Mouse (Mus musculus) intestine, postnatal 0 days (tissue): ENCODE measurements at regions not wholly inside any gene's neighbourhood (a gene's known extent, or its start where the extent isn't known, plus 50 kb on each side); places are given as distances from the start of the nearest gene placed in this dataset.

Experiments
- ATAC-seq: fragments of 200-750 bp; cut with Nextera tagmentation; 2 replicates; pipeline ENCODE4 v1.8.0; 2017; ENCODE audit warnings: mild to moderate bottlenecking, moderate TSS enrichment, moderate library complexity
- H3K27ac ChIP-seq: fragments of 300-500 bp; sonication (generic); 2 replicates; pipeline ENCODE4 v1.5.1; 2014; ENCODE audit warnings: mild to moderate bottlenecking, low read depth, low read length, moderate library complexity
- H3K27me3 ChIP-seq: fragments of 300-500 bp; sonication (generic); replicated peaks from 2 replicates; pipeline ENCODE4 v1.6.1; 2014; ENCODE audit warnings: low read length, mixed read lengths; ENCODE audit not compliant: control insufficient read depth, insufficient read depth
- H3K36me3 ChIP-seq: fragments of 300-500 bp; sonication (generic); 2 replicates; pipeline ENCODE4 v1.6.1; 2014; ENCODE audit warnings: mild to moderate bottlenecking, moderate library complexity; ENCODE audit not compliant: control insufficient read depth, insufficient read depth
- H3K4me1 ChIP-seq: fragments of 300-500 bp; sonication (generic); replicated peaks from 2 replicates; pipeline ENCODE4 v1.6.1; 2014; ENCODE audit warnings: antibody characterized with exemption, low read length, mixed read lengths; ENCODE audit not compliant: control insufficient read depth, insufficient read depth
- H3K4me2 ChIP-seq: fragments of 300-500 bp; sonication (generic); replicated peaks from 2 replicates; pipeline ENCODE4 v1.6.1; 2014; ENCODE audit warnings: low read depth, mild to moderate bottlenecking, moderate library complexity
- H3K4me3 ChIP-seq: fragments of 300-500 bp; sonication (generic); 2 replicates; pipeline ENCODE4 v1.5.1; 2014; ENCODE audit warnings: low read depth, low read length
- H3K9ac ChIP-seq: fragments of 300-500 bp; sonication (generic); 2 replicates; pipeline ENCODE4 v1.6.1; 2014; ENCODE audit warnings: mild to moderate bottlenecking, low read depth, low read length
- H3K9me3 ChIP-seq: fragments of 300-500 bp; sonication (generic); 2 replicates; pipeline ENCODE4 v1.6.1; 2016; ENCODE audit warnings: mixed run types; ENCODE audit not compliant: control insufficient read depth
- CTCF ChIP-seq: sonication (generic); IDR thresholded peaks from 2 replicates; pipeline ENCODE4 v1.5.1; 2016; ENCODE audit warnings: low read depth, mild to moderate bottlenecking, control low read depth, antibody characterized with exemption, moderate library complexity
- WGBS: fragments of 180-500 bp; shearing (Covaris S2); extraction: QIAGEN DNeasy Blood & Tissue Kit; methylation state at CpG from one replicate; pipeline ENCODE4 v1.1.7; 2014; 5-methylcytosine and 5-hydroxymethylcytosine counted together

GRCm38 (mm10) chr9:32998323-32998722 is 362.3 kb downstream of the Ets1 start:
- Histone ChIP-seq H3K4me2 (no peak overlapping the region), H3K9ac (no peak overlapping the region), H3K27ac (no peak overlapping the region), H3K4me1 (no peaks in the 10 kb centered on the region), H3K36me3 (no peaks in the 10 kb centered on the region), H3K9me3 (no peaks in the 10 kb centered on the region), H3K27me3 (no peaks in the 10 kb centered on the region), H3K4me3 (no peak overlapping the region)
- no peak for ATAC-seq
- 88% methylated on average over 1 of the region's 1 CpGs for WGBS
- no peak for TF ChIP-seq CTCF

GRCm38 (mm10) chr9:33000691-33001164 is 364.7 kb downstream of the Ets1 start:
- Histone ChIP-seq H3K4me3 (no peak overlapping the region), H3K9ac (no peak overlapping the region), H3K27ac (no peak overlapping the region), H3K4me2 (peak overlapping the region; percentile 7), H3K9me3 (no peaks in the 10 kb centered on the region), H3K4me1 (no peaks in the 10 kb centered on the region), H3K27me3 (no peaks in the 10 kb centered on the region), H3K36me3 (no peaks in the 10 kb centered on the region)
- 38% methylated on average over 7 of the region's 7 CpGs for WGBS
- TF ChIP-seq CTCF: no peak
- ATAC-seq: no peak

- 50% methylated on average over 9 of the region's 9 CpGs for WGBS
- no peak for ATAC-seq
- H3K4me3 ChIP-seq: no peak overlapping the region
Measured at GRCm38 (mm10) chr9:33001165-33001949, 365.3 kb downstream of the Ets1 start.

GRCm38 (mm10) chr9:33003880-33004279 is 367.9 kb downstream of the Ets1 start:
- TF ChIP-seq CTCF: no peak
- H3K4me2 ChIP-seq: no peak overlapping the region
- 88% methylated on average over 1 of the region's 1 CpGs for WGBS
- no peak overlapping the region for H3K27ac ChIP-seq
- no peaks in the 10 kb centered on the region for H3K36me3 ChIP-seq
- no peaks in the 10 kb centered on the region for H3K9me3 ChIP-seq
- H3K9ac ChIP-seq: no peak overlapping the region
- no peaks in the 10 kb centered on the region for H3K27me3 ChIP-seq
- H3K4me1 ChIP-seq: no peaks in the 10 kb centered on the region
- no peak for ATAC-seq
- H3K4me3 ChIP-seq: no peak overlapping the region

More at GRCm38 (mm10) chr9:33001165-33001949, 365.3 kb downstream of the Ets1 start:
- no peak for TF ChIP-seq CTCF
- Histone ChIP-seq H3K9me3 (no peaks in the 10 kb centered on the region), H3K4me2 (peak overlapping the region; percentile 7), H3K27ac (no peak overlapping the region), H3K27me3 (no peaks in the 10 kb centered on the region), H3K4me1 (no peaks in the 10 kb centered on the region), H3K36me3 (no peaks in the 10 kb centered on the region), H3K9ac (no peak overlapping the region)

GRCm38 (mm10) chr9:33004536-33004935 is 368.5 kb downstream of the Ets1 start:
- H3K9ac ChIP-seq: no peak overlapping the region
- no peaks in the 10 kb centered on the region for H3K9me3 ChIP-seq
- H3K36me3 ChIP-seq: no peaks in the 10 kb centered on the region
- H3K4me1 ChIP-seq: no peaks in the 10 kb centered on the region
- H3K27ac ChIP-seq: no peak overlapping the region
- TF ChIP-seq CTCF: peak; percentile 22; the same call in 1 of the 2 replicates
- H3K4me3 ChIP-seq: no peak overlapping the region
- WGBS: 96% methylated on average over 3 of the region's 3 CpGs
- no peak overlapping the region for H3K4me2 ChIP-seq
- no peaks in the 10 kb centered on the region for H3K27me3 ChIP-seq
- ATAC-seq: no peak

GRCm38 (mm10) chr9:33007456-33008063 is 371.5 kb downstream of the Ets1 start:
- Histone ChIP-seq H3K27me3 (no peaks in the 10 kb centered on the region), H3K4me3 (no peak overlapping the region), H3K9ac (no peak overlapping the region), H3K4me2 (no peak overlapping the region), H3K9me3 (no peaks in the 10 kb centered on the region), H3K36me3 (no peaks in the 10 kb centered on the region), H3K4me1 (no peaks in the 10 kb centered on the region), H3K27ac (no peak overlapping the region)
- no peak for ATAC-seq
- no peak for TF ChIP-seq CTCF
- whole genome bisulfite sequencing: 70% methylated on average over 3 of the region's 3 CpGs
